Mouse (Mus musculus): ENCODE data around the gene Zfp821. TPM values are rescaled to one million over a fixed set of nuclear protein-coding genes. Genes with fewer than 3 reads are reported as not detected.
"Not testable (repeated sequence)": the region's sequence is repeated elsewhere in the genome, so short reads cannot be mapped to it uniquely, and the experiment has no call there.

The Zfp821 gene
- total RNA-seq, 2 experiments from 2014 or later, result 6.9 TPM

GRCm38 (mm10) chr8:109706874-109707237 is 1.5 kb downstream of the Zfp821 start:
- intact Hi-C loops (cut with DNase I), result loop anchor here (5.0 kb wide), 3 partner anchors 100 to 210 kb away; partner anchors contain the start of genes Dhodh and Phlpp2
- DNase-seq, result peak; percentile 76 to 82

GRCm38 (mm10) chr8:109707921-109708320 is 2.6 kb downstream of the Zfp821 start:
- intact Hi-C loops (cut with DNase I), result loop anchor here (5.0 kb wide), 3 partner anchors 101 to 209 kb away; partner anchors contain the start of genes Dhodh and Phlpp2
- DNase-seq, result no peak

DNA sequence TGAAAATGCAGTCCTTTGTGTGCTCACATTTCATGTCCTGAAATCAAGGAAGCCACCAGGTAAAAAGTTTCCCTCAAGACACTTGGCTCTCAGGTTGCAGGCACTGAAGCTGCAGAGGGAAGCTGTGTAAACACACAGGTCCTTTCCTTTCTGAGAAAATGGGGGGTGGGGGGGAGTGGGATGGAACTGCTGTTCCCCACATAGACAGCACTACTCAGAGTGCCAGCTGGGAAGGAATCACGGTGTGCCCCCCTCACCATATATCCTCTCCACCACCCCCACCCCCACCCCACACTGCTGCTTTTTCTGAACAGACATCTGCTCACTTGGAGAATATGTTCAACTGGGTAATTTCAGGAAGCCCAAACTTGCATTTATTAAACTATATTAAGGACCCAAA is 7.2 kb downstream of the Zfp821 start:
- DNase-seq, result no peak
- intact Hi-C loops (cut with DNase I), result no loop called here

DNA sequence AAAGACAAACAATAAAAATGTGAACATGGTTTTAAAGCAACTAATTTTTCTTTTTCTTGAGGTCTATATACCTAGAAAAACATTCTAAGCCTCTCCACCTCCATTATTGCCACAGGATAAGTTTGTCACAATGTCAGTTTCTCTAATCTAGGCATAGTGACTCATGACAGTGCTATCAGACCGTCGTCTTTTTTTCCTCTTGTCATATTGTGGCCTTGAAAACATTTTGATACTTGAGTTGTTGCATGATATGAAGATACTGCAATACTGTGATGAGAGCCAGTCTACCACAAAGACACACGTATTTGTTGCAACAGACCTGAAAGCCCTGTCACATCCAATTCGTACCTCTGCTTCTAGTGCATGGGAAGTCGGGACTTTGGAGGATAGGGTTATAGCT is 9.6 kb downstream of the Zfp821 start:
- intact Hi-C loops (cut with DNase I), result no loop called here
- DNase-seq, result no peak

- intact Hi-C loops (cut with DNase I), result no loop called here
- no peak for DNase-seq
Measured at GRCm38 (mm10) chr8:109725106-109725505, 19.8 kb downstream of the Zfp821 start.

DNA sequence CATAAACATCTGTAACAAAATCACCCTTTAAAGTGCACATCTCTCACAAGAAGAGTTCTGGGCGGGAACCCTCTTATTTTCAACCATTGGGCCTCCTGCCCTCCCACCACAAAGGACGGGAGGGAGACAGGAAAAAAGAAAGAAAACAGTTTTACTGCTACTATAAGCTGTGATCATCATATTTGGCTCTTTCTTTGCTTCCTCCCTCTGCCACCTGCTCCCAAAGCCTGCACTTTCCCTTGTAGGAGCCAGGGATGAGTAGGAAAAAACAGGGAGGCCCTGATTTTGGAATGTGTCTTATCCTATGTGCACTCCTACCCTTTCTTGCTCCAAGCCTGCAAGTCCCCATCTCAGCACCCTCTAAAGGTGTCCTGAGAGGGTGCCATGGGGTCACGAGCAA is 25.7 kb downstream of the Zfp821 start:
- no peak for DNase-seq
- intact Hi-C loops (cut with DNase I), result no loop called here

GRCm38 (mm10) chr8:109734018-109734417 is 28.7 kb downstream of the Zfp821 start:
- intact Hi-C loops (cut with DNase I), result no loop called here

DNA sequence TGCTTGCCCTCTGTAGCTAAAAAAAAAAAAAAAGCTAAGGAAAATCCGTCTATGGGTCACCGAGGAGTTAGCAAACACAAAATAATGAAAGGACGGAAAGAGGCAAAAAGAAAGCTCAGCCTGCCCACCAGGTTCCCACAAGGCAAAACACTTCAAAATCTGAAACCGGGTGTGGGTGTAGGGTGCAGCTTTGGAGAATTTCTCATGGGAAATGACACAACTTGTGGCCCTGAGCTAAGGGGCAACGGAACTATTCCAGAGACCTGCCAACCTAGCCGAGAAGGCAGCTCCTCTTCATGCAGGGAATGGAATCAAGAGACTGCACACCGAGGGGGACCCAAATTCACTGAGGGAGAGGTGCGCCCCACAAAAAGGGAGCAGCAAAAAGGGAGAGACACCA is 31.5 kb downstream of the Zfp821 start:
- intact Hi-C loops (cut with DNase I), result no loop called here
- DNase-seq, result peak; percentile 7 to 14

More at GRCm38 (mm10) chr8:109734018-109734417, 28.7 kb downstream of the Zfp821 start:
- DNase-seq, result no peak

- peak; percentile 86 to 88 for DNase-seq
Measured at GRCm38 (mm10) chr8:109737237-109738048, 32.1 kb downstream of the Zfp821 start, which contains the start of gene Atxn1l. Atxn1l (minus strand) TSS chr8:109737739.

DNA sequence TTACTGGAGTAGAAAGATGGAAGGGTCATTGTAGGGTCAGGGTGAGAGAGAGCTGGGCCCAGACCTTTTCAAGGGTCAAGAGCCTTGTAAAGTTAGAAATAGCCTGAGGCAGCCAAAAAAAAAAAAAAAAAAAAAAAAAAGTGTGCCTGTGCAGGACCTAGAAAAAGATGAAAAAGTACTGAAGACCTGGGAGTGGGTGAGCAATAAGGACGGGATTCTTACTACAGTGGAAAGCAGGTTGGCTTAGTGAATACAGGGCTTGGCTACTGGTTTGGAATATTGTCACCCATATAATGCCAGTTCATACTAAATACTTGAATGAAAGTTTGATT is 32.7 kb downstream of the Zfp821 start:
- intact Hi-C loops (cut with DNase I), result no loop called here
- DNase-seq, result no peak

More at GRCm38 (mm10) chr8:109737237-109738048, 32.1 kb downstream of the Zfp821 start, which contains the start of gene Atxn1l:
- intact Hi-C loops (cut with DNase I), result no loop called here

- no peak for DNase-seq
- intact Hi-C loops (cut with DNase I), result no loop called here
Measured at GRCm38 (mm10) chr8:109747468-109748199, 42.3 kb downstream of the Zfp821 start.

DNA sequence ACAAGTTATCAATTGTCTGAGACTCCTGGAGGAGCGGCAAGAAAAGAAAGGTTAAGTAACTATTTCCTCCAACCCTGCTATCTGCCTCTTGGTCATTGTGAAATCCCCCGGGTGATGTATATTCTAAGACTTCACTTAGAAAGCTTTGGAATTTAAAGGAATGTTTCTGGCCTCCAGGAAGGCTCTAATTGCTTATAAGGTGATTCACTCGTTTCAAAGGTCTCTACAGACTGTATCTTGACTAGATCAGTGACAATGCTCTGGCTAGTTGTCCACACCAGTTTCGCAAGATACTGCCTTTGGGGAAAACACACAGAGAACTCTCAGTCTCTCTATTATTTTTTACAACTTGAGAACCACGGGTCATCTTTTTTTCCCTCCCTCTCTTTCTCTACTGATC is 44.9 kb downstream of the Zfp821 start:
- intact Hi-C loops (cut with DNase I), result no loop called here
- DNase-seq, result no peak

DNA sequence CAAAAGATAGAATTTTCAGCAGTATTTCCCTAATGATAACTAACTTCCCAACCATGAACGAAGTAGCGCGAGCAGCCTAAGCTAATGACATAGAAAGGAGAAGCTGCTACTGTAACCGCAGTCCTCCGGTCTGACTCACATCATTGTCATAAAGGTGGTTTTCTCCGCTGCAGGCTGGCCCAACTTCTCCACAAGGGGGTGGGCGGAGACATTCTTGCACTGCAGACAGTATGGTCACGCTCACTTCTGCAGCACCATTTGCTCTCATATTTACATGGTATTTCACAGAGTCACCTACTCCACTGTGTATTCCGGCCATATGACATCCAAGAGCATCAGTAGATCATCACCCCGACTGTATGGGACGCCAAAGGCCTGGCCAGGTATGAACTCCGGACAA is 45.4 kb downstream of the Zfp821 start:
- DNase-seq, result peak; percentile 8 to 9
- intact Hi-C loops (cut with DNase I), result no loop called here

DNA sequence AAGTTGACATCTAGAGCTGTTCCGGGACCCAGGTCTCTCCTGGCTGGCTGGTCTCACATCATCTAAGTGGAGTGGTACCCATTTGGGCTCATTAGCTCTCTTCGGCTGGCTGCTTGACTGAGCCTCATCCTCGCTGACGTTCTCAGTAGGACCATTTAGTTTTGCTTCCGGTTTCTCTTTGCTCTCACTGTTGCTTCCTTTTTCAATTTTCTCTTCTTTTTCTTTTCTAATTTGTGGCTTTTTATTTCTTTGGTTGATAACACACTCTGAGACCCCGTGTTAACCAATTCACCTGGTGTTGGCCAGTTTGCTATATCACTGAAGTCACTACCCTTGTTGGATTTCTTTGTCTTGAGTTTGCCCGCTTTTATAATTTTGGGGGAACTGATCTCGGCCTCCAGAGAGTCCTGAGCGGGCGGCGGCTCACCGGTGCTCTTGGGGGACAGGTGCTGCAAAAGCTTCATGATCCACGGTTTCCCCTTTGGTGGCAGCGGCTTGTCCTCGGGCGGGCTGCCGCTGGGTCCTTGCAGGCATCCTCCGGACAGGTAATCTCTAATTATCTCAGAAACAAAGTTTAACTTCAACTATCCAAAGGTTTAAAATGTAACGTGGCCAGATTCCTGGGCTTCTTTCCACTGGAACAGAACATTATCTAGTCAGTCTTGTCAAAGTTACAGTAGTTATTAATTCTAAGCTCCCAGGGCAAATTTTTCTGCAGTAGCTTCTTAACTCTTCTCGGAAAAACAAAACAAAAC is 46.6 kb downstream of the Zfp821 start:
- intact Hi-C loops (cut with DNase I), result no loop called here
- DNase-seq, result no peak

DNA sequence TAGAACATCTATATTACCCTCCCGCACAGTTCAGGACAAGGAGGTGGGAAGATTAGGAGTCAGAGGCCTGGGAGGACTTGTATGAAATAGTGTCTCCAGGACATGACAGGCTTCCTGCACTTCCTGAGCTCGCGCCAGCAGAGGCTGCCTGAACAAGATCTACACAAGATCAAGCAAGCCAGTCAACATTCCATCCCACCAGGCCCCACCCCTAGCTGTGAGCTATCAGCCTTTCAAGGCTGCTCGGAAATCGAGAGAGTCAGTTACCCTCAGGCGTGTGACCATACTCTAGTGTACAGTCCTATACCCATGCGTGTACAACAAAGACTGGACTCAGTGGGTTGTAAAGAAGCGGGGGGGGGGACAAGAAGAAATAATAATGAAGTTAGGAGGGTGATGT is 49.4 kb downstream of the Zfp821 start:
- no peak for DNase-seq
- intact Hi-C loops (cut with DNase I), result no loop called here

GRCm38 (mm10) chr8:109755554-109755953 is 50.2 kb downstream of the Zfp821 start:
- intact Hi-C loops (cut with DNase I); DNase-seq: not testable (repeated sequence)

DNA sequence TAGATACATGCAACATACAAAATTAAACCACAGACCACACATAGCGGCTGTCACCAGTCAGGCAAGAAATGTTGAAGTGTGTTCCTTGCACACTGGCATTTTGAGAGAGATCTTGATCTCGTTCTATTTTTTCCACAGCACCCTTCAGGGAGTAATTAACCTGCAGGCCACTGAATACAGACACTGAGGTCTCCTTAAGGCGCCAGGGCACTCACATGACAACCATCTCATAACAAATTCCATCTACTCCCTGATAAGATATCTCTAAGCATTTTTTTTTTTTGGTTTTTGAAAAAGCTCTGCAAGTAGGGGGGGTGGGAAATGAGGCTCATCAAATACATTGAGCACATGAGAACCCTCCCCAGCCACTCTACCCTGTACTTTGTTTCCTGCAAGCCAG is 51.5 kb downstream of the Zfp821 start:
- intact Hi-C loops (cut with DNase I), result no loop called here
- no peak for DNase-seq

DNA sequence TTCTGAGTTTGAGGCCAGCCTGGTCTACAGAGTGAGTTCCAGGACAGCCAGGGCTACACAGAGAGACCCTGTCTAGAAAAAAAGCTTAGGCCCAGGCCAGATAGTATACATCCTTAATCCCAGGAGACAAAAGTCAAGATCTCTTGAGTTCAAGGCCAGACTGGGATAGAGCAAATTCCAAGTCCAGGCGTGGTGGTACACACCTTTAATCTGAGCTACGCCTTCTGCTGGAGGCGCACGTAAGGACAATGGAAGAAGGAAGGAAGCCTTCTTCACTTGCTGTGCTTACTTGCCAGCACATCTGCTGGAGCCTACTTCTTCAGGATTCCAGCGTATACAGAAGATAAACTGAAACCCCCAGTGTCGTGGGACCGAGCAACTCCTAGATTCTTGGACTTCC is 54.1 kb downstream of the Zfp821 start:
- intact Hi-C loops (cut with DNase I), result no loop called here
- DNase-seq, result no peak

DNA sequence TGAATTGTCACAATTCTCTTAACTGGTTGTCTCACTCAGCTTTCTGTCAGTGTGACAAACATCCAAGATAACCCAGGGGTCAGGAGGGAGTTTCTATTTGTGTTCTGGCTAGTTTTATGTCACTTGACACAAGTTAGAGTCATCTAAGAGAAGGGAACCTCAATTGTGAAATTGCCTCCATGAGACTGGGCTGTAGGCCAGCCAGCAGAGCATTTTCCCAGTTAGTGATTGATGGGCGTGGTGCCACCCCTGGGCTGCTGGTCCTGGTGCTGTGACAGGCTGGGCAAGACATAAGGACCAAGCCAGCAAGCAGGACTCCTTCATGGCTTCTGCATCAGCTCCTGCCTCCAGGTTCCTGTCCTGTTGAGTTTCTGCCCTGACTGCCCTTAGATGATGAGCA is 54.9 kb downstream of the Zfp821 start:
- DNase-seq, result peak in 1 of 2 experiments; percentile 6
- intact Hi-C loops (cut with DNase I), result no loop called here

DNA sequence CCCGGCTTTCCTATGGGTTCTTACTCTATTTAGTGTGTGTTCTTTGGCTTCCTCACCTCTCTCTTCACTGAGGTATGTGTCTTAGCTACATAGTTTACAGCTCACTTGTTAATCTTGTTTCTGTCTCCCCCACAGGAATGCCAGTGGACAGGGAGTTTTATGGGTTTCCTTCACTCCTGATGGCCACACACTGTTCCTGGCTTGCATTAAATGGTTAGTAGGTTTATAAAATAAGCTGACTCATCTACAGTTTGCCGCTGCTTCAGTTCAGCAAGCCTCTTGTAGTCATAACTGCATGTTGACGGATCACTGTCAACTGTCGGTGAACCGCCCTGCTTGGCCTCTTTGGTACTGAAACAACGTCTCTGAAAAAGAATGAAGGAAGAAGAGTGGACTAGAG is 58.7 kb downstream of the Zfp821 start:
- intact Hi-C loops (cut with DNase I), result no loop called here
- no peak for DNase-seq

DNA sequence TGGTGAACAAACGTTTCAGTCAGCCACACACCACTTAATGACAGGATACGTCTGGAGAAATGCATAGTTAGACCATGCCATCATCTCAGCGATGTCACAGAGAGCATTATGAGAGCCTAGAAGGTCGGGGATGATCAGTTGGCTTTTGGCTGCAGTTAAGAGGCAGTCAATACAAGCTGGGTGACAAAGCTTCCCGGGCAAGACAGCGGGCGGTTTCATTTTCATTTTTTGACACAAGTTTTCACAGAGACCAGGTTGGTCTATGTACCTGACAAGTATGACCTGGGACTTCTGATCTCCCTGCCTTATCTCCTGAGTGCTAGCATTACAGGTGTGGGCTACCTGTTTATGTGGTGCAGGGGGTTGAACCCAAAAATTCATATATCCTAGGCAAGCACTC is 60.7 kb downstream of the Zfp821 start:
- no peak for DNase-seq
- intact Hi-C loops (cut with DNase I), result no loop called here

All from heart, postnatal 36 days (tissue).